Mouse (Mus musculus): Measurements from ENCODE around the gene Nmnat2. TPM values are rescaled to one million over a fixed set of nuclear protein-coding genes. Genes with fewer than 3 reads are reported as not detected.

Nmnat2 gene
- total RNA-seq, 2 experiments from 2014 or later: 4.2 to 4.5 TPM

- no peak for DNase-seq (ENCODE audit: low spot score in 2 of 2)
Observed at GRCm38 (mm10) chr1:153019128-153019527, 64.3 kb downstream of the Nmnat2 start.

- DNase-seq (ENCODE audit: low spot score in 2 of 2): no peak
Observed at GRCm38 (mm10) chr1:153019623-153020022, 64.8 kb downstream of the Nmnat2 start.

GRCm38 (mm10) chr1:153021034-153021638 is 66.3 kb downstream of the Nmnat2 start:
- no peak for DNase-seq (ENCODE audit: low spot score in 2 of 2)

- no peak for DNase-seq (ENCODE audit: low spot score in 2 of 2)
Observed at GRCm38 (mm10) chr1:153023018-153023417, 68.2 kb downstream of the Nmnat2 start.

GRCm38 (mm10) chr1:153023875-153024274 is 69.1 kb downstream of the Nmnat2 start:
- no peak for DNase-seq (ENCODE audit: low spot score in 2 of 2)

GRCm38 (mm10) chr1:153024453-153024852 is 69.7 kb downstream of the Nmnat2 start:
- no peak for DNase-seq (ENCODE audit: low spot score in 2 of 2)

- no peak for DNase-seq (ENCODE audit: low spot score in 2 of 2)
Observed at GRCm38 (mm10) chr1:153031345-153031744, 76.6 kb downstream of the Nmnat2 start.

- no peak for DNase-seq (ENCODE audit: low spot score in 2 of 2)
Observed at GRCm38 (mm10) chr1:153031954-153032353, 77.2 kb downstream of the Nmnat2 start.

GRCm38 (mm10) chr1:153033145-153033908 is 78.5 kb downstream of the Nmnat2 start:
- DNase-seq (ENCODE audit: low spot score in 2 of 2): no peak

GRCm38 (mm10) chr1:153034064-153034463 is 79.3 kb downstream of the Nmnat2 start:
- DNase-seq (ENCODE audit: low spot score in 2 of 2): no peak

GRCm38 (mm10) chr1:153035328-153035944 is 80.6 kb downstream of the Nmnat2 start:
- DNase-seq (ENCODE audit: low spot score in 2 of 2): peak in 1 of 2 experiments; percentile 7

GRCm38 (mm10) chr1:153037353-153038345 is 82.9 kb downstream of the Nmnat2 start:
- no peak for DNase-seq (ENCODE audit: low spot score in 2 of 2)

GRCm38 (mm10) chr1:153040091-153040490 is 85.3 kb downstream of the Nmnat2 start:
- peak in 1 of 2 experiments; percentile 9 for DNase-seq (ENCODE audit: low spot score in 2 of 2)

GRCm38 (mm10) chr1:153041046-153041445 is 86.3 kb downstream of the Nmnat2 start:
- no peak for DNase-seq (ENCODE audit: low spot score in 2 of 2)

GRCm38 (mm10) chr1:153042318-153042717 is 87.5 kb downstream of the Nmnat2 start:
- DNase-seq (ENCODE audit: low spot score in 2 of 2): no peak

GRCm38 (mm10) chr1:153043332-153043731 is 88.5 kb downstream of the Nmnat2 start:
- DNase-seq (ENCODE audit: low spot score in 2 of 2): no peak

- no peak for DNase-seq (ENCODE audit: low spot score in 2 of 2)
Observed at GRCm38 (mm10) chr1:153045368-153045767, 90.6 kb downstream of the Nmnat2 start.

GRCm38 (mm10) chr1:153048147-153048878 is 93.5 kb downstream of the Nmnat2 start:
- DNase-seq (ENCODE audit: low spot score in 2 of 2): no peak

GRCm38 (mm10) chr1:153049451-153049850 is 94.7 kb downstream of the Nmnat2 start:
- no peak for DNase-seq (ENCODE audit: low spot score in 2 of 2)

GRCm38 (mm10) chr1:153051474-153051873 is 96.7 kb downstream of the Nmnat2 start:
- no peak for DNase-seq (ENCODE audit: low spot score in 2 of 2)

All from adrenal gland, postnatal 4 days (tissue).